Mouse (Mus musculus): ENCODE measurements around the gene Ndufb7.
"Not testable (repeated sequence)": the region's sequence is repeated elsewhere in the genome, so short reads cannot be mapped to it uniquely, and the experiment has no call there.

The Ndufb7 gene

DNA sequence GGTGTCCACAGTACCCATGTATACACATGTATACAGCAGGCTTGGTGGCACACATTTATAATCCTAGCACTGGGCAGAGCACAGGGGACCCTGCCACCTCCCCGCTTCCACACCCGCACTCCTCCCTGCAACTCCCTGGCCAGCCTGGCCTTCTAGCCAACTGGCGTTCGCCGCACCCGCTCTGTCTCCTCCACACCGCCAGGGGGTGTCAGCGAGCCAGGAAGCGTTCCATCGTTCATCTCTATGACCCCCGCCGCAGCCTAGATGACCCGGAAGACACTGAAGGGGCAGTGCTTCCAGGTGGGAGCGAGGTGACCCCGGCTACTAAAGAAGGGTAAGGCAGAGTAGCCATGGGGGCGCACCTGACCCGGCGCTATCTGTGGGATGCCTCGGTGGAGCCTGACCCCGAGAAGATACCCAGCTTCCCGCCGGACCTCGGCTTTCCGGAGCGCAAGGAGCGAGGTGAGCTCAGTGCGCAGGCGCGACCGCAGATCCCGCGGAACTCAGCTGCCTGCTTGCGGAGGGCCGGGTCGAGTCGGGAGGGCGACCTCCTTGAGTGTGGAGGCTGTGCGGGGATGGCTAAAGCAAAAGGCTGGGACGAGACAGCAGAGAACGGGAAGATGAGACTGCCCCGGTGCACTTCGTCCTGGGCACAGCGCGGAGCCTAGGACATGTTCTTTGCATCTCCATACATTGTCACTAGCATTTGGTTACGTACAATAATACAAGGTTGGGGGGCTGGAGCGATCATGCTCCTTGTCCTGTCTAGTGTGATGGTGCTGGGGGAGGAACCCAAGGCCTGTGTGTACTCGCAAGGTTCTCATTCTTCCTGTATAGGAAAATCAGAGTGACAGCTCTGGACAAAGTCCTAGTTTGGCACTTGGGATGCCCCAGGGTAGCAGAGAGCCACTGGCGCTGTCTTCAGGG lies at the start of gene Ndufb7:
Gene Ndufb7, plus strand, starts transcription at position 203 of the 927 bp plus-strand sequence.
- DNase-seq: peak; percentile 98

DNA sequence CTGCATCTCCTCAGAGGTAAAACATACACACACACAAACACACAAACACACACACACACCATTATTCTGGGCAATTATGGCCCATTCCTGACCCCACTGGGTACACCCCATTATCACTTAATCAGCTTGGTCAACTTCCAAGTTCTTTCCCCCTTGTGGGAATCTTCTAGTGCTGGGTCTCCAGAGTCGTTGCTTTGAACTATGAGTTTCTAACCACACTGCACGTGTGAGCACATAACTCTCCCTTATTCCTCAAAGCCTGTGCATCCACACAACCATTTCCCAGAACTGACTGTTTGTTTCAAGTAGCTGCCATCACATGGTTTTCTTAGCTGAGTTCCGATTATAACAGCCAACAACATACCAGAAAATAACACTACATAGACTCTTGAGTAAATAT lies 46.0 kb upstream of the Ndufb7 start:
- DNase-seq: no peak

DNA sequence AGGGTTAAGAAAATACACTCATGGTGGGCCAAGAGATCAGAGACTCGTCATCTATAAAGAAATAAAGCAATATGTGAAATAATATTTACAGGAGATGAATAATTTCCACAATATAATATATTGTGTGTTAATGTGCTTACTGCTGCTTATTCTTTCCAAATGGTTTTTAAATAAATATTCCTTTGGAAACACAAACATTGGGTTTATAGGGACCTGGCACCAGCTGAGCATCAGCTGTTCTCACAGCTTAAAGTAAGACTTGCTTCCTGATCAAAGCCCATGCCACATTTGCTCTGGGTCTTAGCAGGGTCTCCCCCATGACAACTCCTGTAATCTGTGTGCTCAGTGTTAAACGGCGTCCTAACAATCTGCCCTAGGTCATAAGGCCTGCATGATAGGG lies 45.6 kb upstream of the Ndufb7 start:
- not testable (repeated sequence) for DNase-seq

DNA sequence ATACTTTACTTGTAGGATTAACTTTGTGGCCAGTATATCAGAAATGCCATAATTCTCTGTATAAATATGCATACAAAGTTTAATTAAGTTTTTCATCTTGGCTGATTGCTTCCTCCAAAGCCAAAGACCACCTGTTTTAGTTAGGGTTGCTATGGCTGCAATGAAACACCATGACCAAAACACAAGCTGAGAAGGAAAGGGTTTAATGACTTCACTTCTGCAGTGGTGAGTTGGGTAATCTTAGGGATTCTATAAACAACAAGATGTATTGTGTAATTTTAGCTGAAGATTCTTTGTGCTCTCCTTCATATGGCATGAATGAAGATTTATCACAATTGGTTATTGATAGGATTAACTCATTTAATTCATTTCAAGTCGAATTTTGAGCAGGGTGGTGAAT lies 45.2 kb upstream of the Ndufb7 start:
- DNase-seq: no peak

DNA sequence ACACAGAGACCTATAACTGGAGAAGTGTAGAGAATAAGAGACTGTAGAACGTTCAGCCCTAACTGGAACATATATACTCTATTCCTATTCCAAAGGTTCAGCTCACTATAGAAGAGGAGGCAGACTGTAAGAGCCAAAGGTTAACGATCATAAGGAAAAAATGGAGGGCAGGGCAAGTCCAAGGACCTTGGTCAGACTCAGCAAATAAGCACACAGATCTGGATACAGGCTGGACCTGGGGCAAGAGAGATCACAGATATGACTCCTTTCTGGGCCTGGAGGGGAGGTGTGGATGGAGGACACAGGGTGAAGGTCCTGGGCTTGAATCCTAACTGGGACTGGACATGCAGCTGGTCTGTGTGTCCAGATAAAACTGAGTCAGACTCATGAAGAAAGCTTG lies 31.7 kb upstream of the Ndufb7 start:
- DNase-seq: no peak

DNA sequence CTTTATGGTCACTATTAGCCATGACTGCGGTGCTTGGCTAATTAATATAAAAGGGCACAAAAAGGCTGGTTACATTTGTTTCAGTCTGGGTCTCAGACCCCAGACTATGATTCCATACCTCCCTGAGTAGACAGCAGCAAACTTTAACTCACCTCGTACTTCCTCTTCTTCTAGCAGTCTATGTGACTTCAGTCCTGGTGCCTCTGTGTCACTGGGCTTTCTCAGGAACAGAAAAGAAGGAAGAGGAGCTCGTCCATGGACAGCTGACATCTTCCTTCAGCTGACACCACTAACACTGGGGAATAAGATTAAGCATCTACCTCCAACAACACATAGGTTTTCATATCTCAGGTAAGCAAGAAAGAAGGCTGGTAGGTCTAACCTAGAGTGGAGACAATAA lies 30.7 kb upstream of the Ndufb7 start, which contains the start of gene Olfr370:
Gene Olfr370, plus strand, starts transcription at position 45 of the 400 bp plus-strand sequence.
- no peak for DNase-seq

DNA sequence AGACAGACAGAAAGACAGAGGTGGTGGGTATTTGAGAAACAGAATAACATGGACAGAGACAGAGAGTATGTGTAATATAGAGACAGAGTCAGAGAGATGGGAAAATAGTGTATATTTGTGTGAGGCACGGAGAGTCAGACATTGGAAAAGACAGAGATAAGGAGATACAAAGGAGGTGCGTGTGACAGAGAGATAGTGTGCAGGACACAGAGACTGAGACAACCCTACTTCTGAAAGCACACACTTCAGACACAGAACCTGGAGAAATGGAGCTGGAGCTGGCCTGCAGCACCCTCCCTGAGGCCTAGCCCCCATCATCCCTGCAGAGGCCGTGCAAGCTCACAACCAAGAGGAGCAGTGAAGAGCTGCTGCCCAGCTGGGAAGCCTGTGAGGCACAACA lies 3.8 kb upstream of the Ndufb7 start:
- no peak for DNase-seq

DNA sequence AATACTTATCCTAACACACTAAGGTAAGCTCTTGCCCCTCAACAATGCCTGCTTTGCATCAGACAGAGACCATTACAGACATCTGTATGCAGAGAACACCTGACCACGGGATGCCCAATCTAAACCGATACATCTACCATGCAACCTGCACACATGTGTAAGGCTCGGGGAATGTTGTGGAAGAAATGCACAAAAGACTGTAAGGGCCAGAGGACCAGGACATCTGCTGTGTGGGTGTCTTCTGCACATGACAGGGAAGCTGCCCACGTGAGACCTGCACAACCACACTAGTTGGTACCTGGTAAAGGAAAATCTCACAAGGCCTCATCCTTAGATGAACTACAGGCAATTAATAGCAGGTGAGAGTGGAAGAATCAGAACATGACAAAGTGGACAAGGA lies 3.2 kb upstream of the Ndufb7 start:
- DNase-seq: no peak

DNA sequence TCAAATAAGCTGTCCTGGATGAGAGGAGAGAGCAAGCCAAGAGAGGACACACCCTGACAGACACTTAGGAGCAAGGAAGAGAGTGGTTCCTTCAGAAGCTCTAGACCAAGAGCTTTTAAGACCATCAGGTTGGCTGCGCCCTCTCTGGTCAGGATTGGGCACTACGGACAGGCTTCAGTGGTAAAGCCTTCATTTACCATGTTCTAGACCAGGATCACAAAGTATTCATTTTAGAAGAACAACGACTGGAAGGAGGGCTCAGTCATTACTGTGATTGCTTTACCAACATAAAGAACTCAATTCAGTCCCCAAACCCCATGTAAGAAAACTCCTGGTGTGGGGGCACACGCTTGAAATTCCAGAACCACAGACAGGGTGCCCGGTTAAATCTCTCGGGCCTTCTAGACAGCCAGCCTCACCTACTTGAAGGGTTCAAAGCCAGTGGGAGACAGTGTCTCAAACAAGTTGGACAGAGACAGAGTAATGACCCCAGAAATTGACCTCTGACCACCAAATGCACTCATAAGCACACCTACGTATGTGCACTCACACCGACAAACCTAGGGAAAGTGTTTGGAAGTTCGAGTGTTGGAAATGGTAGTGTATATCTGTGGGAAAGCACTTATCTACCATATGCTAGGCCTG lies 618 bp upstream of the Ndufb7 start:
- DNase-seq: no peak

DNA sequence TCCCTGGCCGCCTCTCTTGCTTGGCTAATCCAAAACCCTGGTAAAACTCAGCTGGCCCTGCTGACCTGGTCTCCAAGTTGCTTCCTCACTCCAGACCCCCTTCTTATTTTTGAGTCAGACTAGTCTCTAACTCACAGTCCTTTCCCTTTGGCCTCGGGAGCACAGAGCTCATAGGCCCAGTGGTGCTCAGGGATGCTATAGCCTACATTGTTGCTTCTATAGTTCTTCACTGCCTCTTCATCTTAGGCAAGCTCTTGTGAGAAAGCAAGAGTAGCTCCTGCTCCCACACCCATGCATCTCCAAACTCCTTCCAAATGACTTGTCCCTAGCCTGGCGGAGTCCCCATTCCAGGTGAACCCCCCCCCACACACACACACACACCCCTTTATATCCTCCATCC lies 1.2 kb downstream of the Ndufb7 start:
- no peak for DNase-seq

DNA sequence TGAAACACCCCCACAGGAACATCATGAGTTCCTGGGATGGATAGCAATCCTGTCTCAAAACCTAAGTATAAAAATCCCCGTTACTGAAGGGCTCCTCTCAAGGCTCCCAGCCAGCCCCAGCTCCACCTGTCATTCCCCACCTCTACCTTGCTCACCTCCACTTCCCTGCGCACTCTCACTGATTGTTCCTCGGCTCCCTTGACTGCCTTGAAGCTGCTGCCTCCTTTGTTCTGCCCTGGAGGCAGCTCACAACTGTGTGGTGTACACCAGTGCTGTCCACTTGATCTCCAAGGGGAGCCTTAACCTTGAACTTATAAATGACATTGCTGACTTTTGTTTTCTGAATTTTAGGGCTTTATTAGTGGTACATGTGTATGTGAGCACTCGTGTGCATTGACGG lies 1.7 kb downstream of the Ndufb7 start:
- DNase-seq: peak; percentile 3

DNA sequence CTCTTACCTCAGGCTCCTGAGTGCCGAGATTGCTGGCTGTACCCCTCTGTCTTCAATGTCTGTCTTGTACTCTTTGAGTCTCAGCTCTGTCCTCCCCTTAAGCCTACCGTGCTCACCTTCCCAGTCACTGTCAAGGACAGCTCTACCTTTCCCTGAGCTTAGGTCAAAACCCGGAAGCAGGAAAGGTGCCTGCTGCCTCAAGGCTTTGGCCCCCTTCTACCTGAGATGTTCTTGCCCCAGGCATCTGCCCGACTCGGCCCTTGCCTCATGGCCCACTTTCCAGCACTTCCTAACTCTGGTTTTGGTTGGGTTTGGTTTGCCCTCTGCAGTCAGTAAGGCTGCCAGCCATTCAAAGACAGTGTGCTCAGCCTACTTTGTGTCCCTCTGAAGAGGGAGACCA lies 2.3 kb downstream of the Ndufb7 start:
- no peak for DNase-seq

DNA sequence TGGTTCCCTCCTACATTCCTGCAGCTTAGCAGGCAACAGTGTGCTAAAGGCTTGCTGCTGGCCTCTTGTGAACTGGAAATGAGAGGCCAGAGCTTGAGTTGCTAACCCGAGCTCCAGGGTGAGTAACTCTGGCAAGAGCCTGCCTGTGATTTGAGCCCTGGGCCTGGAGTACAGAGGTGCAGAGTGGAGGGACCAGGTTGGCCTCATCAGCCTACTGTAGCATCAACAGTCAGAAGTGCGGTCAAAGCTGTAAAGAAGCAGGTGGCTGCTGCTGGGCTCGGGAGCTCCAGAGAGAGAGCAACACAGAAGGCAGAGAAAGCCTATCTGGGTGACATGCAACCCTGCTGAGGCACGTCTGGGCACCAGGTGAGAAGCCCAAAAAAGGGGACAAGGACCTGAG lies 2.7 kb downstream of the Ndufb7 start:
- DNase-seq: no peak

DNA sequence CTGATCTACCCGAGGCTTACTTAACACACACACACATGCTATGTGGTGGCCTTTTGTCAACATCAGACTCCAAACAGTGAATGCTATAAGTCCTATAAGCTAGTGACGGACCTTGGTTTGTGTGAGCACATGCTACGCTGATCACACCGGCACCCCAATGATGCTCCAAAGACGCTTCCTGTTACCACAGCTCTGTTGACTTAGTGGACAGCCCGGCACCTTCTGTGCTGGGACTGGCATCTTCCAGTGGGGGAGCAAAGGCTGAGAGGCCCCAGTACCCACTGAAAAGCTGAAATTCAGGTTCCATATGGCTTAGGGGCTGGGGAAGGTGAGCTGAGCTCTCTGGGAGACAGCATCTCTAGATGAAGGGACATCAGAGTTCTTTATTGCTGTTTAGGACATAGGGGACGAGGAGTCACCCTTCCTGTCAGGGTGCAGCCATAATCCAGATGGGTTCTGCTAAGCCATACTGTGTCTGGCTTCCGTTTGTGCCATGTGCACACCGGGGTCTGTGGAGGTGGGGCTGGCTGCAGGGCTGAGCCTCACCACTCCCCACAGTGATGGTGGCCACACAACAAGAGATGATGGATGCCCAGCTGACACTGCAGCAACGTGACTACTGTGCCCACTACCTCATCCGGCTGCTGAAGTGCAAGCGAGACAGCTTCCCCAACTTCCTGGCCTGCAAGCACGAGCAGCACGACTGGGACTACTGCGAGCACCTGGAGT lies 4.0 kb downstream of the Ndufb7 start:
- no peak for DNase-seq

DNA sequence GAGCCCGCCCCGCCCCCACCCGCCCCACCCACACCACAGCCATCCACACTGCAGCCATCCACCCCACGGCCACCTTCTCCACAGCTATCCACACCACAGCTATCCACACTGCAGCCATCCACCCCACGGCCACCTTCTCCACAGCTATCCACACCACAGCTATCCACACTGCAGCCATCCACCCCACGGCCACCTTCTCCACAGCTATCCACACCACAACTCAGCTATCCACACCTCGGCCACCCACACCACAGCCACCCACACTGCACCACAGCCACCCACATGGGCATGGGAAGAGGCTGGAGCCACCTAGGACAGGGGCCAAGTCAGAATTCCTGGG lies 4.5 kb downstream of the Ndufb7 start:
- DNase-seq: not testable (repeated sequence)

DNA sequence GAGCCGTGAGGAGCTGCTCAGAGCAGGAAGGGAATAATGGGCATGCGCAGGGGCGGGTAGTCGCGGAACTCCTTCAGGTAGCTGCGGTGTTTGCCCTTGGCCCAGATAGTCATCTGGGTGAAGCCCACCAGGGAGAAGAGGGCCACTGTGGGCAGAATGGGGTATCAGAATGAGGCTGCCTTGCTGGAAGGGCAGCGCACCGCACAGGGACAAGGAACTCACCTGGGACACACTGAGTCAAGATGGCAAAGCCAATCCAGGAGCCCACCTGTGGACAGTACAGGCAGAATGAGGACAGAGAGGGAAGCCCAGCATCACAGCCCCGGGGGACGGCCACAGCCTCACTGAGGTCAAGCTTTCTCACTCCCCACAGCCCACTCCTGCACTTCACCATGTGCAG lies 5.3 kb downstream of the Ndufb7 start:
- DNase-seq: no peak

DNA sequence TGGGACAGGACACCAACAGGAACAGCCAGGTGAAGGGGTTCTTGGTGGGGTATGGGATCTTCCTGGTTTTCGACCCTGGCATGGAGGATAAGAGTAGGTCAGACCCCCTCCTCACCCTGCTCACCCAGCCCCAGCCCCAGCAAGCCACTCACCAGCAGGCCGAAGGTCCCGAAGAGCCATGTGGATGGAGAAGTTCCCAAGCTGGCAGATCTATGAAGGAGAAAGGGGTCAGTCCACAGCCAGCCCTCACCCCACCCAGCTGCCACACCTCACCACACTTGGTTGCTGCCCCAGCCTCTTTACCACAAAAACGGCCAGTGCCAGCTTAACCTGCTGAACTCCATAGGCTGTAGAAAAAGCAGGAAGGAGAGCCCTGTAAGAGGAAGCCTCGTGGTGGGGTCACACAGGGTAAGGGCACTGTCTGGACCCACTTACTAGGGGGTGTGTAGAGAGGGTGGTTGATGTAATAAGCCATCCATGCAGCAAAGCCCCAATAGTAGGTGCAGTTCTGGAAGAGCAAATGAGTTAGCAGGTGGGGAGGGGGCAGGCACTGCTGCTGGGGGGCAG lies 5.9 kb downstream of the Ndufb7 start:
- DNase-seq: no peak

DNA sequence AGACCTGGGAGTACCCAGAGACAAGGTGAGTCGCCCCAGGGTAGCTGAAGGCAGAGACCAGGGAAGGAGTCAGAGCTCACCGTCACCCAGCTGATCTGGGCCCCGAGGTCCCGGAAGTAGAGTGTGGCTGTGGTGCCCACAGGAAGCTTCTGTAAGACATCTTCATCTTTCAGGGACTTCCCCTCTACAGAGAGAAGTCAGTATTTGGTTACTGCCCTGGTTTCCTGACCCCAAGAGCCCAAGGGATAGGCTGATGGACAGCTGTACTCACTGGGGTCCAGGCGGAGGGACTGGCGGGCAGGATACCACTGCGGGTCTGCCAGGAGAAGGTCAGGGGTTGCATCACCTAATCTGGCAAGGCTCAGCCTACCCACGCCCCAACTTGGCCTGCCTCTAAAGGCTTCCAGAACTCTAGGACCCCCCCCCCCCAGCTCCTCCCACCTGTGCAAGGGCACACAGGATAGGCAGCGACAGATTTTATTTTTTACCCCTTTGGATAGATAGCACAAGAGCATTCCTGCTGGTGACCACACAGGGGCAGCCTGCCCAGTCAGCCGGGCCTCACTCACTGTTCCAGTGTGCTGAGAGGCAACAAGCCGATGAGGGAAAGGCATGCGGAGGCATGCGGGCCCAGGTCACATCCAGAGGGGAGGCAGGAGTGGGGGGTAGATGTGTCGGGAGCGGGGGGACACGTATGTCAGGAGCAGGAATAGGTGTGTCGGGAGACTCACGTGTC lies 6.8 kb downstream of the Ndufb7 start:
- DNase-seq: no peak

DNA sequence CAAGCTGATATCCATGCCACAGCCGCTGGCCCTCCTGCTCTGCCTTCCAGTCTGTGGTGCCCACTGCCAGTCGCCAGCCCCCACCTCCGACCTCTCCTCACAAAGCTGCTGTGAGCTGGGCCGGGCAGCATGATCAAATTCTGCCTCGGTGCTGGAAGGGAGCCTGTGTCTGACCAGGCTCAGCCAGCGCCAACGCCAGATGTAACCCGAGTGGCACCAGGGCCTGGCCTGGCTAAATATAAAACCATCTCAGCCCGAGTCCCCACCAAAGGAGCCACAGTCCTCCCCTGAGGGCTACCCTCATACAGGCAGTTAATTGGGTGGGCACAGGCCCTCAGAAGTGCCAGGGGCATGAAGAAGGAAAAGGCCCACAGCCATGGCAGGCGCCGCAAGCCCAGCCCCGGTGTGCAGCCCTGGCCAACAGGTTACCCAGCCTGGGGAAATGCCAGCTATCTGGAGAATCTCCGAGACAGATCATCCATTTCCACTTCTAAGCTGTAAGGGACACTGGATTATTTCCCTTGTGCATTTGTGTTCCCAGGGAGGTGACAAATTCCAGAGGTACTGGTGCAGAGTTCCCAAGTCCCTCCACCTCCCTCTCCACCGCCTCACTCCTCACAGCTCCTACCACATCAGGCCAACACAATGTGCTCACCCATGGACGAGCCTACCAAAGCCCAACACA lies 8.3 kb downstream of the Ndufb7 start:
- no peak for DNase-seq

DNA sequence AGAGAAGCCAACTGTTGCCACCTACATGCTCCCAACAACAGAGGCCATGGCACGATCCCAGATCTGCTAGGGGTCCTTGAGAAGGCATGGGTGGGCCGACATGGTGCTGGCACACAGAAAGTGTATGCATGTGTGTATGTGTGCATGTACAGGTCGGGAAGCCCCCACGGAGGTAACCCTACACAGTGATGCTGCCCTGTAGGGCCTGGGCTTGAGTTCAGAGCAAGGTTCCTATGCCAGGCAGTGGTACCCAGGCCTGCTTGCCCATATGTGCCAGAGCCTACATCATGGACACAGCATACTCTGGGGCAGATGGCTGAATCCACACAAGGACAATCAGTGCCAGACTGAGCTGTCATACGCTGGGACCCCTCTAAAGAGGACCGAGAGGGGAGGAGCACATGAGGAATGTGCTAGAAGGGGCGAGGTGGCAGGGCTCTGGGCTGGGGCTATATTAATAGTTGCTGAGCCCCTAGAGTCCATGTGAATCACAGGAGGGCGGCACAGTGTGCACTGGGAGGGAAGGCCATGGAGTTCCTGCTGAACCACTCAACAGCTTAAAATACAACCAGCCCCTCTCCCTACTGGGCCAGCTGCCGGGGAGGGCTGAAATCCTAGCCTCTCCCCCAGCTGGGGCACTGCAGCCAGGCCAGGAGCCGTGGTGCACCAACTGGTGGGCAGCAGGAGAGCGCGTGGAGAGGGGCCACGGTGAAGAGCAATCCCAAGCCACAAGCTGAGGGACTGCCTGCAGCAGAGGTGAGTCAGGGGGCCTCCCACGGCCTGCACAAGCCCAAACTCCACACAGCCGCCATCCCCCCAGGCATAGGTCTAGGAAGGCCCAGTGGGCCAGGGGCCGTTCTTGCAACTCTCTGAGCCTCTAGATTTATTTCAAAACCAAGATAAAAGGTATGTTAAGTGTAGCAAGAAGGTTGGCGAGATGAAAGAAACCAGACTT lies 9.4 kb downstream of the Ndufb7 start:
- no peak for DNase-seq

DNA sequence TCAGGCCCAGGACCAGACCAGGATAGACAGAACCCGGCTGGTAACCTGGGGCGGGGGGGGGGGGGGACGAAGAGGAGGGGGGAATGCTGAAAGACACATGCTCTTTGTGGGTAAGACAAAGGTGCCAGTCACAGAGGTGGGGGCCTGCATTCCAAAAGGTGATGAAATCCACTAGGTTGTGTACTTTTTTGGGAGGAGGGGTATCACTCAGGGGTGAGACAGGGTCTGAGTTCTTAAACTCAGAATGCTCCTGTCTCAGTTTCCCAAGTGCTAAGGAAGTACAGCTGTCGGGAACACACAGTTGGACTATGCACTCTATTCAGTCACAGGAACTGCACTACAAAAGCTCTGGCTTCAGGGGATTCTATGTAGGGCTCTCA lies 10.0 kb downstream of the Ndufb7 start:
- no peak for DNase-seq

Measured in right cerebral cortex, postnatal 4 days (tissue).